Mouse (Mus musculus) E14TG2a.4 (cell line): ENCODE data around the gene Agap1.

Experiments used
- CTCF ChIP-seq: conservative IDR thresholded peaks from 2 replicates; pipeline ENCODE4 v1.5.1; 2014; ENCODE audit warnings: low read length
- NANOG ChIP-seq: IDR thresholded peaks from 2 replicates; pipeline ENCODE4 v1.6.1; 2014; ENCODE audit warnings: borderline replicate concordance, low read length, mixed read lengths

- TF ChIP-seq CTCF, result no peak
- no peak for TF ChIP-seq NANOG
Measured at GRCm38 (mm10) chr1:89716234-89716633, 261.6 kb downstream of the Agap1 start.
